Mouse (Mus musculus) brain, embryonic 14.5 days (tissue): ENCODE data around the gene Nos1.

Experiments used
- CTCF ChIP-seq: fragments of 200-500 bp; IDR thresholded peaks from 2 replicates; pipeline ENCODE4 v1.5.1; 2012; ENCODE audit warnings: inconsistent platforms, mild to moderate bottlenecking, moderate library complexity, borderline replicate concordance; ENCODE audit not compliant: insufficient read depth, insufficient read length; ENCODE audit errors: extremely low read depth
- POLR2A ChIP-seq: fragments of 200-500 bp; IDR thresholded peaks from 2 replicates; pipeline ENCODE4 v1.6.1; 2012; ENCODE audit warnings: mild to moderate bottlenecking, inconsistent platforms, borderline replicate concordance; ENCODE audit not compliant: poor library complexity, insufficient read depth, insufficient read length, severe bottlenecking; ENCODE audit errors: extremely low read depth

- TF ChIP-seq CTCF = no peak
- TF ChIP-seq POLR2A = no peak
Observed at GRCm38 (mm10) chr5:117879136-117879535, 98.3 kb downstream of the Nos1 start.
